Mouse (Mus musculus): Measurements from ENCODE around the gene Slc45a2. TPM values are rescaled to one million over a fixed set of nuclear protein-coding genes. Genes with fewer than 3 reads are reported as not detected.

Gene Slc45a2
- total RNA-seq (2023), result not detected

GRCm38 (mm10) chr15:11000421-11000820 lies at the start of gene Slc45a2:
TSS of gene Slc45a2 (plus strand) at chr15:11000721.

GRCm38 (mm10) chr15:10951951-10952759 lies 48.4 kb upstream of the Slc45a2 start, which contains the start of gene C1qtnf3:
TSS of gene C1qtnf3 (plus strand) at chr15:10952332.

GRCm38 (mm10) chr15:10981377-10982063 lies 19.0 kb upstream of the Slc45a2 start, which contains the start of gene Amacr:
TSS of gene Amacr (plus strand) at chr15:10981756.

GRCm38 (mm10) chr15:11037711-11038110 lies 37.2 kb downstream of the Slc45a2 start, which contains the start of gene Rxfp3:
TSS of gene Rxfp3 (minus strand) at chr15:11037991.

GRCm38 (mm10) chr15:11064558-11065411 lies 64.3 kb downstream of the Slc45a2 start, which contains the start of gene Adamts12:
TSS of gene Adamts12 (plus strand) at chr15:11064790.

Other genes starting within 250 kb of the Slc45a2 start
- gene C1qtnf3, start 48.4 kb upstream of the Slc45a2 start, total RNA-seq (2023), result not detected
- 4.0 TPM for gene Amacr, start 19.0 kb upstream of the Slc45a2 start, total RNA-seq (2023)
- not detected for gene Rxfp3, start 37.3 kb downstream of the Slc45a2 start, total RNA-seq (2023)
- not detected for gene Adamts12, start 64.1 kb downstream of the Slc45a2 start, total RNA-seq (2023)